Mouse (Mus musculus) right cerebral cortex, adult 18-20 months (tissue): ENCODE results near the gene Tead2.

Source experiments
- DNase-seq: peaks from one replicate; pipeline ENCODE4 v3.0.0; 2022; ENCODE audit warnings: mixed read lengths

Tead2 gene

GRCm38 (mm10) chr7:45263006-45263607 is 47.6 kb downstream of the Tead2 start:
- DNase-seq: no peak

GRCm38 (mm10) chr7:45264348-45264747 is 48.8 kb downstream of the Tead2 start:
- DNase-seq: no peak

GRCm38 (mm10) chr7:45265518-45265917 is 50.0 kb downstream of the Tead2 start:
- DNase-seq: no peak

- no peak for DNase-seq
Measured at GRCm38 (mm10) chr7:45272786-45273412, 57.3 kb downstream of the Tead2 start.

GRCm38 (mm10) chr7:45273672-45274071 is 58.1 kb downstream of the Tead2 start:
- DNase-seq: no peak

GRCm38 (mm10) chr7:45277136-45277760 is 61.7 kb downstream of the Tead2 start, which contains the start of gene Slc6a21:
TSS of gene Slc6a21 (plus strand) at chr7:45277513.
- DNase-seq: peak; percentile 70
